Mouse (Mus musculus) T-helper 17 cell (primary cell): ENCODE measurements around the gene Ocm.

Experiments
- in situ Hi-C, 2 experiments: fragments of 300-600 bp; cut with MboI, MseI; formaldehyde crosslinking; loops; 1 replicate in 1 of 2; 2 replicates in 1 of 2; pipeline ENCODE4 v1.15.1; 2025; ENCODE audit warnings: high pct_unique_total_duplicates in 2 of 2

The Ocm gene

DNA sequence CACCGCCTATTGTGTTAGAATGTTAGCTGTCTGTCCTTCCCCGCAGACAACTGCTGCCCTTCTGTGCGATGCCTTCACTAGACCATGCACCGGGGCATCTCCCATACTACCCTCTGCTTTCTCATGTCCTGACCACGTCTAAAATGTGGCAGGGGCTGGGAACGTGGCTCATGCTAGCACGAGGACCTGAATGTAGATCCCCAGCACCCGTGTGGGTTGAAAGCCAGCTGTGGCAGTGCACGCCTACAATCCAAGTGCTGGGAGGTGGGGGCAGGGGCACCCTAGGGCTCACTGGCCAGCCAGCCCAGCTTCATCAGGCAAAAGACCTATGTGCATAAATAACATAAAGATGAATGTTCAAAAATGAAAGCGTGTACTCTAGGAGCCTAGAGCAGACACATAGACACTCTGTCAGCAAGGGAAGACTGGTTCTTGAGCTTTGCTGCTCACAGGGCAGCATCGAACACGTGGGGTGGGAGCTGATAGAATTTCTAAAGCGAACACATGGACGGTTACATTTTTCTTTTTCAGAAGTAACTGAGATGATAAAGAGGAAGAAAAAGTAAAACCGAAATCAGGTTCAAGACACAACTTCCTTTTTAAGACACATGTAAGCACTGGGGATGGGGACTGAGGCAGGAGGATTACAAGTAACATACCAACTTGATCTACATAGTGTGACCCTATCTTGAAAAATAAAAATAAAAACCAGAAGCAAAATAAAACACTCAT lies 23.8 kb downstream of the Ocm start:
- in situ Hi-C loops, result no loop called here

DNA sequence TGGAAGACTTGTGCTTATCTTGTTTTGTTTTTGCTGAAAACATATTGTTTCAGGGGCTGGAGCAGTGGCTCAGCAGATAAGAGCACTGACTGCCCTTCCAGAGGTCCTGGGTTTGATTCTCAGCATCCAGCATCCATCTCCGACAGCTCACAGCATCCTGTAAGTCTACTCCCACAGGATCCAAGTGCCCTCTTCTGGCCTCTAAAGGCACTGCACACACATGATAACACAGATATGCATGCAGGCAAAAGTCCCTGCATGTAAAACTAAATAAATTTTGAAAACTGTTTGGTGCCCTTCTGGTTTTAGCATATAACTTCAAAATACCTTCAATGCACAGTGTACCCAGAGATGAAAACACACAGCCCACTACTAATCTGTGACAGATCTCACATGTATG lies 27.1 kb downstream of the Ocm start:
- in situ Hi-C loops, result no loop called here

DNA sequence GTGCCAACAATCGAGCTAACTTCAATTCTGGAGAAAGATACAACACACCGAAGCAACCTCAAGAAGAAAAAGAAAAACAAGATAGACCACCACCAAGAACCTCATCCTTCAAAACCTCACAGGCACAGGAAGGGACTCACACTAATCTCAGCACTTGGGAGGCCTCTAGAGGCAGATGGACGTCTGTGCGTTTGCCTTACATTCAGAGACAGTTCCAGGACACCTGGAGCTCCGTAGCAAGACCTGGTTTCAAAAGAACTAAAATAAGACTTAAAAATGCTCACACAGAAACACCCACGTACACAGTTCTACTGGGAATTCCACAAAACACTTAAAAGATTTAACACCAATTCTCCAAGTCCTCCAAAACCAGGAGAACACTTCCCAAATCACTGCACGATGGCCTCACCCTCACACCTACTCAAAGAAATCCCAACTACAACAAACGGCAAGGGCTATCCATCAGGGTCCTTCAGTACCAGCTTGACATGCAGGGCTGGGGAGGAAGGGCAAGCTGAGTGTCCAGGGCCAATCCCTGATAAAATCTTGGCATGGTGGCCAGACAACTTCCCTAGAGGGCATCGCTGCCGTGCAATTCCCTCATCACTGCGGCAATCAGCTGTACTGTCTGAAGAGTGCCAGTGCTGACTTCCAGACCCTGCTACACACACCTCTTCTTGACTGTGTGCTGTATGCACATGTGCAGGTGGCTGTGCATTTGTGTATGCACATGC lies 31.7 kb downstream of the Ocm start:
- in situ Hi-C loops, result no loop called here

DNA sequence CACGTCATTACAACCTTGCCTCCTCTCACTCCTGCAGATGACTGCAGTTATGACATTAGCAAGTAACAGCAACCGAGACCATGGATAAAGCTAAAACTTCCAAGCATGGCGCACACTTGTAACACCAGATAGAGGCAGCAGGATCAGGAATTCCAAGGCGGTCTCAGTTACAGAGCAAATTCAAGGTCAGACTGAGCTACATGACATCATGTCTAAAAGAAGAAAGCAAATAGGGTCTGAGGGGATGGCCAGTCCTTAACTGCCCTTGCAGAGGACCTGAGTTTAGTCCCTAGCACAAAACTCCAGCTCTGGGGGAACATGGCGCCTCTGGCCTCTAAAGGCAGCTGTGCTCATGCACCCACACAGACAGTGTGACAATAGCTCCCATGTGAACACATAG lies 32.6 kb downstream of the Ocm start:
- in situ Hi-C loops, result no loop called here

DNA sequence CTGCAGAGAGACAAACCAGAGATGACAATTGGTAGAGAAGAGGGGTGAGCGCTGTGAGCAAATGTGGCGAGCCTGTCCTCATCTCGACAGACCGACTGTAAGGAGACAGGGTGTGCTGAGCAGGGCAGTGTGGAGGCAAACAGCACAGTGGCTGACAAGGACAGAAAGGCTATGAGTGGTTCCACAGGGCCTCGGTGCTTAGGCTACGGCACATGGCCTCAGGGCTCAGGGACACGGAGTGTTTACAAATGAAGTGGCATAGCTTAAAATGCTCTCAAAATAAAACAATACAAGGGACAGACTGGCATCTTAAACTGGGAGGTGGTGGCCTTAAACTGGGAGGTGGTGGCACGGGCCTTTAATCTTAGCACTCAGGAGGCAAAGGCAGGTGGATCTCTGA lies 33.2 kb downstream of the Ocm start:
- in situ Hi-C loops, result no loop called here

DNA sequence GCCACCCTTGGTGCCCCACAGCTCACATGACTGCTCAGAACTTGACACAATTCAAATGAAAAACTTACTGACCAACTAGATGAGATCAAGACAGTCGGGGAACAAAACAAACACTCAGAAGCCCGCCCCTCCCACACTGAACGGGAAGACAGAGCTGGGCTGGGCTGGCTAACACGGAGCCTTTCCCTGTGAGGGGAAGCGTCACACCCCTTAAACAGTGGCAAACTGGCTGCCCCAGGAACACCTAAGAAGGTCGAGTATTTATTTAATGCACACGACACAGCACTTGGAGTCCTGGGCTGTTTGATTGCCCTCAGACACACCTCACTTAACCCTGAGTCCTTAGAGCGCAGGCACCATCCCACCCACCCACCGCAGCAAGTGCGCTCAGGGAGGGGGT lies 33.8 kb downstream of the Ocm start:
- in situ Hi-C loops, result no loop called here

DNA sequence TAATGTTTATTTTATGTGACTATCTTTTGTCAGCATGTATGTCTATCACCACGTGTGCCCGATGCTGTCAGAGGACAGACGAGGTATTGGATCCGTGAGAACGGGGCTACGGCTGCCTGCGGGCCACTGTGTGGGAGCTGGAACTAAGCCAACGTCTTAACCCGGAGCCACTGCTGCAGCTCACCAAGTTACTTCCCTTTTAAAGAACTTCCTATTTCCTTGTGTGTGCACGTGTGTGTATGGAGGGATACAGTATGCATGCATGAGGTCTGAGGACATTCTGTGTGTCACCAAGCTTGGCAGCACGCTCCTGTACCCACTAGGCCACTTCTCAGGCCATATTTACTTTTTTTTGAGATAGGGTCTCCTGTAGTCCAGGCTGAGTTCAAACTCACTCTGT lies 36.4 kb downstream of the Ocm start:
- in situ Hi-C loops, result no loop called here

DNA sequence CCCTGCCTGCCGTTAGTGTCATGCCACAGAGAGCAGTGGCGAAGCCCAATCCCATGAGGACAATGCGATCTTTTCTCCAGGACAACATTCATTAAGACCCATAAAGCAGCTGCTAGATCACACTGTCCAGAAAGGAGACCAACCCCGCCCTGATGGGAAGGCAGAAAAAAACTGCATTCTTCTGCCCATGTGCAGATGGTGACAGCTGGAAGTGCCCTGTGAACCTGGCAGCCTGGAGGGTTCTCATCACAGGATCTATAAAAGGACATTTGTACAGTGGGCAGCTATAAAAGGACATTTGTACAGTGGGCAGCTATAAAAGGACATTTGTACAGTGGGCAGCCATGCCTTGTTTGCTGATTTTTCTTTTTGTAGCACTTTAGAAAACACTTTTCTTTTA lies 37.4 kb downstream of the Ocm start:
- in situ Hi-C loops, result no loop called here

DNA sequence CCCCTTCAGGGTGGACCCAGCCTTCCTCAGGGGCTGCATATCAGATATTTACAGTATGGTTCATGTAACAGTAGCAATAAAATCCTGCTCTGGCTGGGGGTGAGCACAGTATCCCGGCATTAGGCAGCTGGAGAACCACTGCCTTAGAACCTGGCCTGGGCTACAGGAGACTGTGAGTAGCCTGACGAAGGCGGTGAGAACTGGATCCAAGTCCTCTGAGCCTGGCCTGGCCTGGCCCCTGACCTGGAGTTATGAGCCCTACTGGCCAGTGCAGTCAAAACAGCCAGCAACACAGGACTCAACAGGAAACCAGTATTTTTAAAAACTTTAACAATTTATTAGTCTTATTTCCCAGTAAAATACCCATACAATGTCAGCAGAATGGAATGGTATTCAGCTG lies 38.9 kb downstream of the Ocm start:
- in situ Hi-C loops, result no loop called here

DNA sequence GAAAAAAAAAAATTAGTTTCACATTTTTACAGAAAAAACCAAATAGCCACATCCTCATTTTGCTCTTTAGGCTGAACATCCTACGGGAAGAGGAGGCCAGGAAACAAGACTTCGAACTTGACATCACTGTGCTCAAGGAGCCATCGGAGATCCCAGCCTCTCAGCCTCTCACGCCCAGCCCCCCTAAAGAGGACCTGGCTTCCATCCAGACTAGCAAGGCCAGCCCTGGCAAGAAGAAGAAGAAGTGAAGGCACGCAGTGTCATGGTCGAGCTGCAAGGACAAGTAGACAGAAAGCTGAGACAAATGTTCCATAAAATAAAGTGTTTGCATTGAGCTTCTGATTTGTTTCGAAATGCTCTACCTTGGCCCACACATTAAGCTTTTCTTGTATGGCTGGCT lies 41.1 kb downstream of the Ocm start:
- in situ Hi-C loops, result no loop called here

DNA sequence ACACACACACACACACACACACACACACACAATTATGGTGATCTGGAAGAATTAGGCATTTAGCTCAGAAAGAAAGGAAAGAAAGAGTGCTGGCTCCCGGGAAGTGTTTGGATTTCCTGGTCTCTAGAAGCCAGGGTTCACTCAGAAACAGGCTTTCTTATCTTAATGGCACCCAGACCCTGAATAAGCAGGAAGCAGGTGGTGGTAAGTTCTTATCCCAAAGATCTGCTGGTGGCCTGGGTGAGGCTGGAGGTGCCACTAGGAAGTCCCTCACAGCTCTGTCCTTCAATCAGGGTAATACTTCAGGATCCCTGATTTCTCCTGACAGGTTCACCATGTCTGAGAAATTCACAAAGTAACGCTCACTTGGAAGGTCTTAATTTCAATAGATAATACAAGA lies 44.1 kb downstream of the Ocm start:
- in situ Hi-C loops, result no loop called here

DNA sequence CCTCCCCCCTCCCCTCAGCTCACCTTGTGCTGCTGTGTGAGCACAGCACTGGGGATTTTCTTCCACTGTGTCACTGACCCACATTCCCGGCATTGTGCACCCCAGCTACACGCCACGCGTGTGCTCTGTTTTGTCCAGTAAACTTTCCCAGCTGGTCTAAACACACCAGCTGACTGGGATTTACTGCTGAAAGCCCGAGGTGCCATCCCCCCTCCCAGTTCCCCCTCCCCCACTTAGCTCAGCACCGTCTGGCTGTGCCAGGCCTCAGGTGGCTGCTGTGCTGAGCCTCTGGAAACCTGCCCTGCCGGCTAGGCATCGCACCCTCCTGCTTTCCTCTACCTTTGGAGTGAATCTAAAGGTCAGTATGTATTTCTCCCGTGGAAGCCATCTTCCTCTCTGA lies 45.6 kb downstream of the Ocm start:
- in situ Hi-C loops, result no loop called here

DNA sequence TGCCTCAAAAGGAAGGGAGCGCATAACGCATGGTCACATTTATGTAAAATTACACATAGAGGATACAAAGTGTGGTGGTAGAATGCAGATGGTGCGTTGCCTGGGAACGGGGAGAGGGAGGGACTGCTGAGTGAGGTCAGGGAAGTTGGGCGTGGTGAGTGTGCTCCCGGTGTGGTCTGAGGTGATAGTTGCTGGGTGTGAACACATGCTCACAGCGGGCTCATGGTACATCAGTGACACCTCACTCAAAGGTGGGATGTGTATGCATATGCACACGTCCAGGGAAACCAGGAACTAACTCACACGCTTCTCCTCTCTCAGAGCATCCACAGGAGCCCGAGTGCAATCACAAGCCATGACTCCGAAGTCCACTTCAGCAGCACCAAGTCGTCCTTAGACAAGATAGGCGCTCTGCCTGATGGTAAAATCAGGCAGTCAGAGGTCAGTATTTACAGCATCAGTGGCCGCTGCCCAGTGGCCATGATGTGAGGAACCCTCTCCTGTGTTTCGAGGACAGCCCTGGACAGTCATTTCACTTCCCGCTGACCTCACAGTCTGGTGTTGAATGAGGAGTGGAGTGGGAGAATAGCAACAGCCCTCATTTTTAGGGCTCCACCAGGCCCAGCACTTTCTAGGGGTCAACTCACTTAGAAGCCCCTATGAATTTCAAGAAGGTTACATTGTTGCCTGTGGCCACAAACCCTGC lies 49.6 kb downstream of the Ocm start:
- in situ Hi-C loops, result no loop called here

DNA sequence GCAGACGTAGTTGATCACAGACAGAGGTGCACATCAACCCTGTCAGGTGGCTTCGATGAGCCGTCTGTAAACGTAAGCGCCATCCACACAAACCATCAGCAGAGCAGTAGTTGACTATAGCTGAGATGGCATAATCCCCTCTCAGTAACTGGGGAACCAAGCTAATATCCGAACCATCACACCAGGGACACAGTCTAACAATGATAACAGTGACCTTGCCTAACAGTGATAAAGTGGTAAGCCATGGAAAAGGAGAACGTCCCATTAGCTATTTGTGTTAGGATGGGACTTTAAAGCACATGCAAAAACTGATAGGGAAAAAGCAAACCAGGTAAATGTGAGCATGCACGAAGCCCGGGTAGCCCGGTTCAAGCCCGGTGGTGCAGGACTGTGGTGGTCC lies 50.2 kb downstream of the Ocm start:
- in situ Hi-C loops, result no loop called here

DNA sequence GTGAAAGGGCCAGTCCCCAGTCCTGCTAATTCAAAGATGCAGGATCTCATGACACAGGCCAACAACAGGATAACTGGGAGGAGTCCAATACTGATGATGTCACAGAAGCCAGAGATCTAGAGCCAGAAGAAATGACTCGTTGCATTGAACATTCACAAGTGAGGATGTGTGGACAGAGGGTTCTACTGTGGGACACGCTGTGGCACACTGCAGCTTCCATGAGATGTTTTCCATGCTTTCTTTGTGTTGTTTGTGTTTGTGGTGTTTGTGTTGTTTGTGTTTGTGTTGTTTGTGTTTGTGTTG lies 50.9 kb downstream of the Ocm start:
- in situ Hi-C loops, result no loop called here

DNA sequence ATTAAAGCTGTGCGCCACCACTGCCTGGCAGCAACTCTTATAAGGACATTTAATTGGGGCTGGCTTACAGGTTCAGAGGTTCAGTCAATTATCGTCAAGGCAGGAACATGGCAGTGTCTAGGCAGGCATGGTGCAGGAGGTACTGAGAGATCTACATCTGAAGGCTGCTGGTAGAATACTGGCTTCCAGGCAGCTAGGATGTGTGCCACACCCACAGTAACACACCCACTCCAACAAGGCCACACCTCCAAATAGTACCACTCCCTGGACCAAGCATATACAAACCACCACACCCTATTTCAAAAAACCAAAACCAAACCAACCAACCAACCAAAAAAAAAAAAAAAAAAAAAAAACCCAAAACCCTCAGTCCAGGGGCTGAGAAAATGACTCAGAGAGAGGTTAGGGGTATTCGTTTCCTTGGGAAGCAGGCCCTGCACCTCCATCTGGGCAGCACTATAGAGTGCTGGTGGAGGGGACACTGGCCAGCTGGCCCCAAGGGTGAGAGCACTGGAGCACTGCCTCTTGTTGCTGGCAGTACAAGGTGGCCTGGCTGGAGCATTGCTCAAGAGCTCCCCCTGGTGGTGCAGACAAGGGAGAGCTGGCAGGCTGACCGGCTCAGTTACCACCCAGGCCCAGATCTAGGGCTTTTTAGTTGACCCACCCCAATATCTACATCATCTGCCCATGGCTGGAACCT lies 51.4 kb downstream of the Ocm start:
- in situ Hi-C loops, result no loop called here

DNA sequence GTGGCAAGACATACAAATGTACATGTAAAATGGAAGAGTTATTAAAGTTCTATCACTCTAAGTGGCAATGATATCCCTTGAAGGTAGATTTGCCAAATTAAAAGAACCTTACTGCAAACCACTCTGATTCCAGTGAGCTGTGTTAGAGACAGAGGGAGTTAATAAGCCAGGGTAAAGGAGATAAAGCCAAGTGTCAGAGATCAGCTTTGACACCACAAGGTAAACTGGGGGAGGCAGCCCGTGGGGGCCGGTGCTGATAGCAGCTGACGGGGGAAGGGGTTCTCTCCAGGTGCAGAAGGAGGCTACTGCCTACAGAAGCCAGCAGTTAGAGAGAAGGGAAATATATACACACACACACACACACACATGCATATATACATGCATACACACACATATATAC lies 53.8 kb downstream of the Ocm start:
- in situ Hi-C loops, result no loop called here
